Mouse (Mus musculus) ES-E14 (cell line): Measurements from ENCODE around the gene Fgf9.

Source experiments
- ZC3H11A ChIP-seq: IDR thresholded peaks from 2 replicates; pipeline ENCODE4 v1.6.1; 2012; ENCODE audit warnings: low read depth, mild to moderate bottlenecking, inconsistent platforms, low read length, borderline replicate concordance
- ZNF384 ChIP-seq: IDR thresholded peaks from 2 replicates; pipeline ENCODE4 v1.6.1; 2012; ENCODE audit warnings: low read depth, low read length, inconsistent platforms

DNA sequence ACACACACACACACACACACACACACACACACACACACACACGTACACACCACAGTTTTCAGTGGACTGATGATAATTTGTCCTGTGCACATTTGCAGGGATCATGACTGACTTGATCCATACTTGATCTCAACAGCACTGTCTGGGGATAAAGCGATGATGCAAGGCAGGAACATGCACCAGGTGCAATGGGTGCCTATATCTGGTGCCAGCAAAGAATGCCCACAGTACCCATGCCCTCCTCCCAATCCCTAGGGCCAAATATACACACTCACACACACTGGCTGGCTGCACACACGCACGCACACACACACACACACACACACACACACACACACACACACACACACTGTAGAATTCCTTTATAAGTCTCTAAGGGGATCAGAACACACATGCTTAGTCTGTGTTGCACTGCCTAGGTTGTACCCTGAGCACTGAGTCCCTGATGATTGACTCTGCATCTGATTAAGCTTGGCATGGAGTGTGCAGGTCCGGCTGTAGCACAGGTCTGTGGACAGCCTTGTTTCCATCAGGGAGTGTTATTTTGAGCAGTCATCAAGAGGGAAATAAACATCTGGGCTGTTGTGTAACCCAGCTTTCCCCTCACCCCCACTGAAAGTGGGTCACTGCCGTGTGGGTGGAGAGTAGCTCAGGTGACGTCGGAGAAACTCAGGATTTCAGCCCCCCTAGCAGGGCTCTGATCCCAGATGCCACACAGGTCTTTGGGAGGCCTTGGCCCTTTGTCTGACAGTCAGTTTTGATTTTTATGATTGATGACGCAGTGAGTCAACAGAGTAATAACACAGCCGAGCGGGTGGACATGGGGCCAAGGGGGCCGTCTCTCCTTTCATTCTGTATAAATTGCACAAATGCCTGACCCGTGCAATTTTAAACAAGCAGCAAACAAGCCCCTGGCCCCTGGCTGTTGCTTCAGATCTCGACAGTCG, 83.4 kb downstream of the Fgf9 start:
- TF ChIP-seq ZC3H11A (no peak), ZNF384 (no peak)
